Mouse (Mus musculus): Measurements from ENCODE around the gene Ly6g5c.

- TF ChIP-seq CTCF (IDR thresholded peaks at IDR 0.05): no peak
- no peak for TF ChIP-seq POLR2A (IDR thresholded peaks at IDR 0.05; ENCODE audit: insufficient read depth, low read depth, low read length)
- no peak for TF ChIP-seq EP300 (IDR thresholded peaks at IDR 0.05; ENCODE audit: insufficient read depth, low read depth, low read length)
Observed at GRCm38 (mm10) chr17:35061299-35061698, 46.8 kb upstream of the Ly6g5c start.

Data from heart, adult 2 months (tissue).